Mouse (Mus musculus): ENCODE data around the gene Mrnip.

The Mrnip gene

DNA sequence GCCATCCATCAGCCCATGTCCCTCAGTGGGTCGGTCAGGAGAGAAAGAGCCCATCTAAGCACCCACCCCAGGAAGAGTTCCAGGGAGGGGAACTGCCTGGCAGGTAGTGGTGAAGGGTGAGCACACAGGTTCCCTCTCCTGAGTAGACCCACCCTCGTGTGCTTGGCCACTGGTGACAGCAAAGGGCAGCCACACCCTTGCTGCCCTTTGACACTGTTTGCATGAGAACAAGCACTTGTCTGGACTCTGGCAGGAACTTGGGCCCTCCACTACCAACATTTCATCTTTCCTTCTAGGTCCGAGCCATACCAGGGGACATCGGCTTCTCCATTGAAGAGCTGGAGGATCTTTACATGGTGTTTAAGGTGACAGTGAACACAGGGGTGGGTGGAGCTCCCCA, 14.9 kb upstream of the Mrnip start:
- DNase-seq, result no peak

DNA sequence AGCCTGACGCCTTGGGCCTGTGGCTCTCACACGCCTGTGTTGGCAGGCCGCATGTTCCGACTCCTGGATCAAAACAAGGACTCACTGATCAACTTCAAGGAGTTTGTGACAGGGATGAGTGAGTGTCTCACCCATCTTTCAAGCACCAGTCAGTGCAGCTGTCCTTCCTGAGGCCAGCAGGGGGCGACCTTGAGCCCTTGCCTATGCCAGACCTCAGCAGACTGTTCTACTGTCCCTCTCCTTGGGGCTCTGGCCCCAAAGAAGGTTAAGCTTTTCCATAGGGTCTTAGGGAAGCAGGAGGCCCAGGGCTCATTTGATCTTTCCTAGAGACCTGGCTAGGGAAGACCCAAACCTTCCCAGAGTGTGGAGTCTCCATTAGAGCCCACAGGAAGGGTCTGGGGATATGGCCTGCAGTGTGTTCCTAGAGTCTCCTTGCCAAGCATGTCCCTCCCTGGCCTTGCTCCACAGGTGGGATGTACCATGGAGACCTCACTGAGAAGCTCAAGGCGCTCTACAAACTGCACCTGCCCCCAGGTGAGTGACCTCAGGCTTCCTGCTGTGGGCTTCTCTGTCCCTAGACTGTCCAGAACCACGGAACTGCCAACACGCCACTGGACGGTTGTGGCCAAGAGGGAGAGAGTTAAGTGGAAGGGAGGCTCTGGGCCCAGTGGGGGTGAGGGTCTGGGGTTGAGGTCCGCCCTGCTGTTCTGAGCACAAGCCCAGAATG, 12.5 kb upstream of the Mrnip start:
- peak; percentile 77 to 79 for DNase-seq

DNA sequence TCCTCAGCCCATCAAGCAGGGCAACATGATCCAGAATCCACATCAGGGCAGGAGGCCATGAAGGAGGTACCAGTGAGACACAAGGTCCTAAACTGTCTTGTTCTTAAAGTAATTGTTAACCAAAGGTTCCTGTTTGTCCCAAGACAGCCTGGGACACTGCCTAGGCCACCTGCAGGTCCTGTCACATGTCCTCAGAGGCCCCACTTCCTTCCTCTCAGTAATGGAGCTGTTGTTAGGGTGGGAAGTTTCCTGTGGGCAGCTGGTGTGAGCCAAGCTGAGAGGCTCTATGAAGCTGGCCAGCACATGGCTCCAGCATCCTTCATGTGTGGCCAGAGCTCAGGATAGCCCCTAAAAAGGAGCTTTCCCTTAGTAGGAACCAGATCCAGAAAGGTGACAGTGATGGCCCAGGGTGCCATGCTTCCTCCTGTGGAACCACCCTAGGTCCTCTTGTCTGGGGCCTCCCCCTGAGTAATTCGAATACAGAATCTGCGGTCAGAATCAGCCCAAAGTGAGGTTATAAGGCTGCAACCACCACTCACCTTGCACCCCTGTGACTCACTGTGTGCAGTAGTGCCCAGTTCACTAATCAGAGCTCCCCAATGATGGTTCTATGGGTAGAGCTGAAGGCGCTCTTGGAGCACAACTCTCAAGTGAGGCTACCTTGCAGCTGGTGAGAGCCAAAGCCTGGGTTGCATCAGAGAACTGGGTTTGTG, 11.8 kb upstream of the Mrnip start:
- no peak for DNase-seq

DNA sequence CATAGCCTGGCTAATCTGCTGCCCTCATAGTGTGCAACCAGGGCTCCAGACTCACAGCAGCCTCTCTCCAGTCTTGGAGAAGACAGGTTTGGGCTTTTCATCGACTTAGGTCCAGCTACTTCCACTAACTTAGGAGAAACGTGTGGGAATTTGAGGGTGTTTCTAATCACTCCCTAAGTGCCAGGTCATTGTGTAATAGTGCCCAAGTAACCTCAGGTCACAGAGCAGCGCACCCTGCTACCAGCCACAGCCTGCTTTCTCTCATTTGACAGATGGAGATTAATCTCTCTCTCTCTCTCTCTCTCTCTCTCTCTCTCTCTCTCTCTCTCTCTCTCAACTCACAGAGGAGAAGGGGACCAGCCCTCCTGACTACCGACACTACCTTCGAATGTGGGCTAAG, 5.9 kb upstream of the Mrnip start:
- no peak for DNase-seq

DNA sequence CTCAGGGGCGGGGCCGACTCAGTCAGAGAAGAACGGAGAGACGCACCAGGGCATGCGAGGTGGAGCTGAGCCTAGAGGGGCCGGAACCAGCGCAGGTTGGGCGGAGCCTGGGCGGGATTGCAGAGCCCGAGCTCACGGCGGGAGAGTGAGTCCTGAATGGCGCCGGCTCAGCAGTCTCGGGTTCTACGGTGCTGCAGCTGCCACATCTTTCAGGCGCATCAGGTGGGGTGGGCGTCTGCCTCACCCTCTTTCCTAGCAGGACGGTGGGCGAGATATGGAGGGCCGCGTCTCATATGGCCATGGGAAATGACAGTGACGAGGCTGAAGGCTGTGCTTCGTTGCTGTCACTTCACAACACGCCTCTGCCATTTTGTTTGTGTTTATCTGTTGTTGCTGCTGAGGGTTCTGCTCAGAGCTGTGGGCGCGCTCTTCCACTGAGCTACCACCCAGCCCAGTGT, 515 bp downstream of the Mrnip start:
- peak; percentile 98 to 99 for DNase-seq

DNA sequence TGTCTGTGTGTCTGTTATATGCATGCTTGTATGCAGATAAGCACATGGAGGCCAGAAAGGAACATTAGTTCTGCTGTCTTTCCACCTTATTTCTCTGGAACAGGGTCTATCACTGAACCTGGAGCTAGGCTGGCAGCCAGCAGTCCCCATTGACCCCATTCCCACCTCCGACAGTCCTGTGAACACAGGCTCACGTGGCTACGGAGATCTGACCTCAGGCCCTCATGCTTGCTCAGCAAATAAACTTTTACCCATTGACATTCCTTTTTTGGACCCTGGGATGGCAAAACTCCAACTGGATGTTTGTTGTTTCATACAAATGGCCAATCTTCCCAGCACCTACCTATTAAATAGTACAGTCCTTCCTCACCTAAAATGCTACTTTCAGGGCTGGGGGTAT, 2.1 kb downstream of the Mrnip start:
- no peak for DNase-seq

DNA sequence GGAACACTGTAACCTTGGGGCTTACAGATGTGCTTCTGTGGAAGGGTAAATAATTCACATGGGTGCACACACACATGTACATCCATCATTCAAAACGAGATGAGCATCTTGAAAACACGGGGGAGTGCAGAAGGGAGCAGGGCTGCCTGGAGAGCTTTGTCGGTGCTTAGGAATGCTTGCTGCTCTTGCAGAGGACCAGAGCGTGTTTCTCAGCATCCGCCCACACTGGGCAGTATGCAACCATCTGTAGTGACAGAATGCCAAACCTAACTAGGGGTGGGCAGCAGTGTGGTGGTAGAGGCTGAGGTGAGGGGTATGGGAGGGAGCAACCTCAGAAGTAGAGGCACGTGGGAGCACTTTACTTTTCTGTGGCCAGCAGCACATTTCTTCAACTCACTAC, 2.9 kb downstream of the Mrnip start:
- no peak for DNase-seq

DNA sequence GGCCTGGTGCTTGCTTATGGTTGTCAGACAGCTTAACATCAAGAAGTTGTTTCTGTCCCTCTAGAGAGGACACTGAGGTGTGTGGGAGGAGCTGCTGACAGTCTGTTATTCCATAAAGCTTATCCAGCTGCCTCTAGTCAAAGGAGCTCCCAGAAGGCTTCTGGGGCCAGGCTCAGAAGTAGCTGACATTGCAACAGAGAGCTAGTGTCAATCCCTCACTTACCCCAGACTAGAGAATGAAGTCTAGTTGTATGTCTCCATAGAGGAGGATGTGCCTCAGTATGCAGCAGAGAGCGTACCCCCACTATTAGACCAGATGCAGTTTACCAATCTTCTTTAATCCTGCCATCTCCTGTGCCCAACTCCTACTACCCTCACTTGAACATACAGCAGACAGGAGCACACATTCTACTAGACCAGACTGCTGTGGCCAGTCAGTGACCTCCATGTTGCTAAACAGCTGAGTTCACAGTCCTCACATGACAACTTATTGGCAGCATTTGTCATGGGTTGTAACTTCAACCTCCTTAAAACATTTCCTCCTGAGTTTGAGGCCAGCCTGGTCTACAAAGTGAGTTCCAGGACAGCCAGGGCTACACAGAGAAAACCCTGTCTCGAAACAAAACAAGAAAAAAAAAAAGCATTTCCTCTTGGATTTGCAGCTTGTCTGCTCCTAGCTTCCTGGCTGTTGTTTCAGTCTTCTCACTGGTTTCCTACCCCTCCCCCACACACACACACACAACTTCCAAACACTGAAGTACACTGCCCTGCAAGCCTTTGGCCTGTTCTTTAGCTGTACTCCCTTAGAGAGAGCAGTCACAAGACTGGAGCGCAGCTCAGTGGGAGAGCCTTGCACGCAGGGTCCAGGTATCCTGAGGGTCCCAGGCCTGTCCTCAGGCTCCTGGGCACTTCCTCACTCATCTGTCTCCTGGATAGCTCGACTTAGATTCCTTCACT, 4.6 kb downstream of the Mrnip start:
- DNase-seq, result no peak

DNA sequence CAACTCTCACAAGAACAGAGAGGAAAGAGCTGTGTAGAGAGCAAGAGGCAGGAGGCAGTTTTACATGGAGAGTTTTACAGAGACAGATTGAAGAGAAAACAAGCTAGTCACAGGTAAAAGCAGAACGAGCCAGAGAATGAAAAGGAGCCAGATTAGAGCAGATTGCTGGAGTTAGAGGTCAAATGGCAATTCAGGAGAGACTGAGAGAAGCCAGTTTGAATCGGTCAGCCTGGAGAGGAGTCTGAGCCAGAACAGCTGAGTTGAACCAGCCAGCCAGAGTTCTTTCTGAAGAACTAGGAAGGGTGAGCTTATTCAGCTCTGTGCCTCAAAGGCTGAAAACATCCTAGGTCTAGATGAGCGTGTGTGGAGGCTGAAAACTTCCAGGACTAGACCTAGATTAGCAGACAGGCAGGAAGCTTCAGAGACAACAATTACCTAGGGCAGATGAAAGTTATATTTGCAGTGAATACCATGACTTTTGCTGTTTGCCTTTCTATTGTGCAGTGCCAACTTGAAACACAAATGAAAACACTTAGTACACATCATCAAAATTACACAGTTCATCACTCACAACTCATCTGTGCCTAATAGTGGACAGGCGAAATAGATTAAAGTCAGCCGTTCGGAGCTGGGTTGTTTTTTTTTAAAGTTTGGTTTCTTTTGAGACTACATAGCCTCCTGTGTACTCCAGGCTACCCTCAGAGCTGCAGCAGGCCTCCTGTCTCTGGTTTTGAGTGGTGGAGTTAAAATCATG, 6.4 kb downstream of the Mrnip start:
- DNase-seq, result no peak

DNA sequence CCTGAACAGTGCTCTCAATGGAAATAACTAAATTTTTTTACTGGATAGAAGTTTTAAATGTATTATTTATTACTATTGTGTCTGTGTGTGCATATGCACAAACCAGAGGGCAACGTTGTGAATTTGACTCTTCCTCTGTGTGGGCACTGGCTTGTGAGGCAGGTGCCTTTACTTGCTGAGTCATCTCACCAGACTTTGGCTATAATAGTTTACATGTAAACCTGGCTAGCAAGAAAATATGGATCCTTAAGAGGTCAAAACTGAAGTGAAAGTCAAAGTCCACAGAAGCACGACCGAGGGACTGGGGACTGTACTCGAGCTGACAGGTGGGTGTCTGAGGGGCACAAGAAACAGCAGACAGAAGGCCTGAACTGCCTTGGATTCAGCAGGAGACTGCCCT, 8.5 kb downstream of the Mrnip start:
- no peak for DNase-seq

DNA sequence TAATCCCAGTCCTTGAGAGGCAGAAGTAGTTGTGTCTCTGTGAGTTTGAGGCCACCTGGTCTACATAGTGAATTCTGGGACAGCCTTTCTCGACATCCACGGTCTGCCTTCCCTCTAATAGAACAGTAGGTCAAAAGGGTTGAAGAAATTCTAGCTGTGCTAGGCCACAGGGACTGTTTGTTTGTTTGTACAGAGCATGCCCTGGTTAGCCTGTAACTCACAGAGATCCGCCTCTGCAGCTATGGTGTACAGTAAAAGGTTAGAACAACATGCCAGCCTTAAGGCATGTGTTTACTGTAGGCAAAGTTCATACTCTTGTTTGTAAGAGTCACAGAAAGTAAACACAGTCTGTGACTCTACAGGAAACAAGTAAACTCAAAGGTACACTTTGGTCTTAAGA, 10.5 kb downstream of the Mrnip start:
- no peak for DNase-seq

DNA sequence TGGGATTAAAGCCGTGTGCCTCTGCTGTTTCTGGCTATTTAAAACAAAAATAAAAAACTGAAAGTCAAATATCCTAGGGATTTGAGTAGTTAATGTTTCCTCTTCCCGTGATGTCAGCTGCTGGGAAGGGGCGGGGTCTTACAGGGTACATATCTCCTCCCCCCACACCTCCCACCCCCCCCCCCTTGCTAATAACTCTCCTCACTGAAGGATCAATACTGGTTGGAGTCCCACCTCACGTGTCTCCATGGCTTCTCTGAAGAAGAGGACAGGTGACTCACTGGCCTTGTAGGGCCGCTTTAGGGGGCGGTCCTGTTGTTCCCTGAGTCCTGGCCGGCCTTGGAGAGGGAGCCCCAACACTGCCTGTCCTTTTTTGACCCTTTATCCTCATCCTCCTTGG, 14.4 kb downstream of the Mrnip start:
- DNase-seq, result no peak

DNA sequence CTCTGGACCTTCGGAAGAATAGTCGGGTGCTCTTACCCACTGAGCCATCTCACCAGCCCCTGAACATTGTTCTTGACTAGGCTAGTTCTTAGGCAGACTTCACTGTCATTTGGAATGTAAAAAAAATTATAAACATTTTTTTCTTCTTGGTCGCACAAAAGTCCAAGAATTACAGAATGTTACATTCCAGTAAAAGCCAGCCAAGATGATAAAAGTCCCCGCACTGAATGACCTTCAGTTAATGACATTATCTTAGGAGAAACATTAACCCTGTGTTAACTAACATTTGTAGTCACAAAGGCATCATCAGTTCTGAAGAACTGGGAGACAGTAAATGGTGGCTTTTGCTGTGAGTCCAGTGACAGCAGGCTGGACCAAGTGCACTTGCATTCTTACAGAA, 16.1 kb downstream of the Mrnip start:
- no peak for DNase-seq

DNA sequence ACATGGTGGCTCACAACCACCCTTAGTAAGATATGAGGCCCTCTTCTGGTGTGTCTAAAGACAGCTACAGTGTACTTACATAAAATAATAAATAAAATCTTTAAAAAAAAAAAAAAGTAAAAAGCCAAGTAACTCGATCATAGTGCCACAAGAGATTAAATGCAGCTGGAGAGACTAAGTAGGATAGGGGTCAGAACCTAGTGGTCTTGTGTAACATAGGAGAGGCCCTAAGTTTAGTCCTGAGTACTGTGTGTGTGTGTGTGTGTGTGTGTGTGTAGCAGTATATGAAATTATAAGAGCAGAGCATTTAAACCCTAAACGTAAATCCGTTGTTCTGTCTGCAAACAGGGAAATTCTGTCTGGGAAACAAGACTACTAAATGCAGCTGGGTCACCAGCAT, 18.0 kb downstream of the Mrnip start:
- DNase-seq, result no peak

DNA sequence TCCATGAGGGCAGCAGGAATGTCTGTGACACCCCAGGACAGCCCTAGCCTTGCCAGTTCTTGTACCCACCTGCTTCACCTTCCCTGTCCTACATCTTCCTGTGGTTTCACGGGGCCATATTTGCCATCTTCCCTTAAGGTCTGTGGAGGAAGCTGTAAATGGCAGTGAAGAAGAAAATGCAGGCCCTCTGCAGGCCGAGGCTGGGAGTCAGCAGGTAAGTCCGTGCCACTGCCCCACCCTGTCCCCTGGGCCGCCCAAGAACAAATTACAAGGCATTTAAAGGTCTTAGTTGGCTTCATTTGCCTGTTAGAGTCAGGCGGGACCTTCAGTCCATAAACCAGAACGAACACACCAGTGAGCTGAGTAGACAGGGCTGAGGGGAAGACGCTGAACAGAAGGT, 19.8 kb downstream of the Mrnip start:
- no peak for DNase-seq

DNA sequence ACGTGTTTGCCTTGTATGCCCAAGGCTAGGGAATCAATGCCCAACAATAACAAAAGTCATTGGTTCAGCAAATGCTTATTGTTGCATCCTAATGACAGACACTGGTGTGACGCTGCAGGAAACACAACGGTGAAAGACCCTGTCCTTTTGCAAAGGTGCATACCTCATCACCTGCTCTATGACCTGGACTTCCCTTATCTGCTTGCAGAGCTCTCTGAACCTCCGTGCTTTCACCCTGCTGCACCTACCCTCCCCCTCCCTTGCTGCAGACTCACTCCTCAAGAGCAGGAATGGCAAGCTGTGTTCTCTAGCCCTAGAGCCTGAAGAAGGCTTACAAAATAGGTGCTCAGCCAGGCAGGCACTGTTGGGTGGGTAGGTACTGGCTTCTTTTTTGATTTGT, 20.5 kb downstream of the Mrnip start:
- no peak for DNase-seq

DNA sequence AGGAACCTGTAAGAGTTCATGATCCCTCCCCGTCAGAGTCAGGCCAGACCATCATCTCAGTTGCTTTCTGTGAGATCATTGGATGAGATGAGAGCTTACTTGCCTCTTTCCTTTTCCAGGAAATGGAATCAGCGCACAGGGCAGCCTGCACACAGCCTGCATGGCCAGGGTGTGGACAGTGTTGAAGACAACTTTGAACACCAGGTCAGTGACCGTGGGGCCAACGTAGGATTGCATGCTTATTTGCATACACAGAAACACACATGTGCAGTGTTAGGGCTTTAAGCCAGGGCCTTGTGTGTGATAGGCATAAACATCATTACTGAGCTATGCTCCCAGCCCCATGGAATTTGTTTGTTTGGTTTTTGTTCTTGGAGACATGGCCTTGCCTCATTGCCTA, 23.3 kb downstream of the Mrnip start:
- DNase-seq, result no peak

DNA sequence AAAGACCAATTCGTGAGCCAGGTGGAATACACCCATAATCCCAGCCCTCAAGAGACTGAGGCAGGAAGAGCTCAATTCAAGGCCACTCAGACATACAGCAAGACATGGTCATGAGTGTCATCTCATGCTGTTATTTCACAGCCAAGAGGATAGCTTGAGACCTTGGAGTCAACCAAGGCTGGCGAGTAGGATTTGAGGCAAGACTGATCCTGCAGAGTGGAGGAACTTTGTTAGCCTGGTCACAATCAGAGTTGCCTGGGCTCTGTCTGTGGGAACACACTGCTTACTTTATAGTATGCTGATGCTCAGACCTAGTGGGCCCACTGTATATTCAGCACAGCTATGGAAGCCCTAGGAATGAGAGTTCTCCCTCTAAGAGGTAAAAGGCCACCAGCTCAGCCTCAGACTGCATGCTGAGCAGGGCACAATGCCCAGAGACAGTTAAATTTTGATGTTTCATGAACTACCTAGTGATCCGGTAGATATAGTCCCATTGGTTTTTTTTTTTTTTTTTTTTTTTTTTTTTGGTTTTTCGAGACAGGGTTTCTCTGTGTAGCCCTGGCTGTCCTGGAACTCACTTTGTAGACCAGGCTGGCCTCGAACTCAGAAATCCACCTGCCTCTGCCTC, 24.1 kb downstream of the Mrnip start:
- DNase-seq, result no peak

DNA sequence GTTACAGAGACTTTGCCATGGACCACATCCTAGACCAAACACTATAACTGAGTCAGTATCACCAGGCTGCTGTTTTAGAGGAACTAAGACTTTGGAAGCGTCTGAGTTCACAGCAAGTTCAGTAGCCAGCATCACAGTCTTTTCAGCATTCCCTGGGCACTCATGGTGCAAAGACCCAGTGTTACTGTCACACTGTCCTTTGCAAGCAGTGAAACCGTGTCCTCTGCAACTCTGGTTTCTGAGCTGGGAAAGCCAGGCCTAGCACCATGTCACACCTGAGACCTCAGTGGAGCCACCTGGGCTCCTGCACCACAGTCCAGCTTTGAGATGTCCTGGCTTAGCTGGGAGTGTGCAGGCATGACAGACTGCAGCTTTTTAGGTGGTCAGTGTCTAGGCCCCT, 24.7 kb downstream of the Mrnip start:
- no peak for DNase-seq

DNA sequence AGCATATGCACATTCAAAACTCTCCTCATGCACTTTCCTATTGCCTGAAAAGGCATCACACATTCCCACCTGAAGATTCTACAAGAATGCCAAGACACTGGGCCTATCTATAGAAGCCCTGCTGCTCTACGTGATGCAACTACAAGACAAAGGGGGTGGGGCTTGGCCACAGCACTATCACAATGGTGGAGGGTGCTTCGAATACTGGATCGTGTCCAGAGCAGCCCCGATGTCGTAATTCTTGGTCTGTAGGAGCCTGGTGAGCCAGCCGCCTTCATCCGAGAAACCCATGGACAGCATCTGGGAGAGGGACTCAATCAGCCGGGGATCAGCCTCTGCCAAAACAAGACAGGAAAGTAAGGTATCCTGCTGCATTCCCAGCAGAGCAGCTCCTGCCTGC, 26.4 kb downstream of the Mrnip start:
- no peak for DNase-seq

DNA sequence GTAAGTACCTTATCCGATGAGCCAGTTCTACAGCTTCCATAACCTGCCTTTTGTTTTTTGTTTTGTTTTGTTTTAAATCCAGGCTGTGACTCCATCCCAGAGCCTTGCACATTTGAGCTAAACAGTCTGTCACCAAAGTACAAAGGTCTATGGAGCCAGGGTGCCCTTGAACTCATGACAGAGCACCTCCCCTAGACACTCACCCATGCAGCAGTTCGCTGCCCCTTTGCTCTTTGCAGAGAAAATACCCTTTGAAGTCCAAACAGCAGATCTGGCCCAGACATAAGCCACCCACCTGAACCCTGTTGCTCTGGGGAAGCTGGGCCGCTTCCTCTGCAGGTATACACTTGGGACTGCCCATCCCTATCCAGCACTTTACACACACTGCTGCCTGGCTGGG, 27.3 kb downstream of the Mrnip start:
- DNase-seq, result no peak

DNA sequence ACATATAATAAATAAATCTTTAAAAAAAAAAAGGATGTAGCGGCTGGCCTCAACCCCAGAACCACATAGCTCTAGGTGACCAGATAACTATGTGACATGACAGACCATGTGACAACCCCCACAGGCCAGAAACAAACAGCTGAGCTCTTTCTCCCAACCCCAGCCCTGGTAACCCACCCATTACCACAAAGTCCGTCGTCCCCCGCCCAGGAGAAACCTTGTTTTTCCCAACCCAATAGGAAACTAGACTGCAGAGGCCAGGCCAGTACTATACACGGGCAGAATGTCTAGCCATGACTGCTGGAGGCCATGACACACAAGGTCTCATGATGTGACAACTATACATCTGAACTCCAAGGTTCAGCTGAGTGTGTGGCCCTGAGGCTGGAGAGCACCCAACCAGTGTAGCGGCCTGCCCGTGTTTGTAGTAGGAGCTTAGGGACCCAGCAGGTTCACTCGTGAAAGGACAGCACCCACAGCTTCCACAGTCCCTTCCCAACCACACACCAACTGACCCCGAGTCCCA, 29.1 kb downstream of the Mrnip start:
- no peak for DNase-seq
